Mouse (Mus musculus): Measurements from ENCODE around the gene Rcc1l.

- no peak for TF ChIP-seq CTCF (conservative IDR thresholded peaks at IDR 0.05; ENCODE audit: low read length)
- TF ChIP-seq POU5F1 (IDR thresholded peaks at IDR 0.05; ENCODE audit: borderline replicate concordance, low read length) = no peak
These were observed 44.7 kb upstream of the Rcc1l start for GRCm38 (mm10) chr5:134221278-134221677.

Measured in E14TG2a.4 (cell line).